Mouse (Mus musculus): Measurements from ENCODE around the gene Reln. TPM values are rescaled to one million over a fixed set of nuclear protein-coding genes. Genes with fewer than 3 reads are reported as not detected.

Reln gene
- polyA plus RNA-seq, 1 experiment from 2014 or later: 1.9 TPM

- Histone ChIP-seq H3K36me3 (ENCODE audit: control insufficient read depth, insufficient read depth) (no peaks in the 10 kb centered on the region), H3K4me3 (ENCODE audit: low read length) (no peak overlapping the region), H3K27ac (ENCODE audit: low read length) (no peak overlapping the region), H3K9me3 (replicated peaks; ENCODE audit: control insufficient read depth, low read length) (no peaks in the 10 kb centered on the region), H3K9ac (ENCODE audit: low read length) (no peak overlapping the region), H3K4me1 (ENCODE audit: control insufficient read depth, insufficient read depth, low read length) (no peaks in the 10 kb centered on the region), H3K27me3 (ENCODE audit: control insufficient read depth, insufficient read depth, low read length) (no peaks in the 10 kb centered on the region), H3K4me2 (ENCODE audit: low read depth, low read length) (no peak overlapping the region)
- WGBS: 51% methylated on average over 5 of the region's 5 CpGs
- no peak for ATAC-seq (replicated peaks; ENCODE audit: extremely low read depth, insufficient read depth, low FRiP score)
Measured at GRCm38 (mm10) chr5:22074971-22075370, 269.5 kb downstream of the Reln start.

GRCm38 (mm10) chr5:22072591-22072990 is 271.9 kb downstream of the Reln start:
- 69% methylated on average over 6 of the region's 6 CpGs for WGBS
- no peak for ATAC-seq (replicated peaks; ENCODE audit: extremely low read depth, insufficient read depth, low FRiP score)
- Histone ChIP-seq H3K27me3 (ENCODE audit: control insufficient read depth, insufficient read depth, low read length) (no peaks in the 10 kb centered on the region), H3K4me2 (ENCODE audit: low read depth, low read length) (no peak overlapping the region), H3K4me1 (ENCODE audit: control insufficient read depth, insufficient read depth, low read length) (no peaks in the 10 kb centered on the region), H3K4me3 (ENCODE audit: low read length) (no peak overlapping the region), H3K36me3 (ENCODE audit: control insufficient read depth, insufficient read depth) (no peaks in the 10 kb centered on the region), H3K9me3 (replicated peaks; ENCODE audit: control insufficient read depth, low read length) (no peaks in the 10 kb centered on the region), H3K27ac (ENCODE audit: low read length) (no peak overlapping the region), H3K9ac (ENCODE audit: low read length) (no peak overlapping the region)

DNA sequence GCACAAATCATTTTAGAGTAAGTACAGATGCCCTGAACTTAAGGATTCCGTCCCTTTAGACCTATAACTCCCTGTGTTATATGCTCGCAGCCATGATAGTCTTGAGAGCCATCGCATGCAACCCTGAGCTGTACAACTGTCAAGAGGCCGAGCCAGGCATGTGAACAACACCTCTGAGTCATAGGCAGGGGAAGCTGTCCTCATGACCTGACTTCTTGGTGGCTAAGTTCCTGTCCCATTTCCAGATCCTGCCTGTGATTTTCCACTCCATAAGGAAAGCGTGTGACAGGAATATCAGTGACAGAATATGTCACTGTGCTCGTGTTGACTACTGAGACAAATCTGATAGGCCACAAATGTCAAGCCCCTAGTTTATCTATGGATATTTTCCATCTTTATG is 285.3 kb downstream of the Reln start:
- Histone ChIP-seq H3K4me3 (ENCODE audit: low read length) (no peak overlapping the region), H3K4me2 (ENCODE audit: low read depth, low read length) (no peak overlapping the region), H3K9me3 (replicated peaks; ENCODE audit: control insufficient read depth, low read length) (no peaks in the 10 kb centered on the region), H3K4me1 (ENCODE audit: control insufficient read depth, insufficient read depth, low read length) (no peaks in the 10 kb centered on the region), H3K27me3 (ENCODE audit: control insufficient read depth, insufficient read depth, low read length) (no peaks in the 10 kb centered on the region), H3K9ac (ENCODE audit: low read length) (no peak overlapping the region), H3K27ac (ENCODE audit: low read length) (no peak overlapping the region), H3K36me3 (ENCODE audit: control insufficient read depth, insufficient read depth) (no peaks in the 10 kb centered on the region)
- 65% methylated on average over 6 of the region's 6 CpGs for WGBS
- ATAC-seq (replicated peaks; ENCODE audit: extremely low read depth, insufficient read depth, low FRiP score): no peak

- H3K9ac ChIP-seq (ENCODE audit: low read length): no peak overlapping the region
- no peaks in the 10 kb centered on the region for H3K9me3 ChIP-seq (replicated peaks; ENCODE audit: control insufficient read depth, low read length)
- no peak for ATAC-seq (replicated peaks; ENCODE audit: extremely low read depth, insufficient read depth, low FRiP score)
- no peaks in the 10 kb centered on the region for H3K27me3 ChIP-seq (ENCODE audit: control insufficient read depth, insufficient read depth, low read length)
- no peak overlapping the region for H3K27ac ChIP-seq (ENCODE audit: low read length)
- H3K36me3 ChIP-seq (ENCODE audit: control insufficient read depth, insufficient read depth): no peaks in the 10 kb centered on the region
- H3K4me2 ChIP-seq (ENCODE audit: low read depth, low read length): no peak overlapping the region
- WGBS: 88% methylated on average over 6 of the region's 6 CpGs
- no peak overlapping the region for H3K4me3 ChIP-seq (ENCODE audit: low read length)
- no peaks in the 10 kb centered on the region for H3K4me1 ChIP-seq (ENCODE audit: control insufficient read depth, insufficient read depth, low read length)
Measured at GRCm38 (mm10) chr5:22041825-22042224, 302.7 kb downstream of the Reln start.

GRCm38 (mm10) chr5:22039375-22040149 is 304.9 kb downstream of the Reln start:
- WGBS: 79% methylated on average over 12 of the region's 12 CpGs

DNA sequence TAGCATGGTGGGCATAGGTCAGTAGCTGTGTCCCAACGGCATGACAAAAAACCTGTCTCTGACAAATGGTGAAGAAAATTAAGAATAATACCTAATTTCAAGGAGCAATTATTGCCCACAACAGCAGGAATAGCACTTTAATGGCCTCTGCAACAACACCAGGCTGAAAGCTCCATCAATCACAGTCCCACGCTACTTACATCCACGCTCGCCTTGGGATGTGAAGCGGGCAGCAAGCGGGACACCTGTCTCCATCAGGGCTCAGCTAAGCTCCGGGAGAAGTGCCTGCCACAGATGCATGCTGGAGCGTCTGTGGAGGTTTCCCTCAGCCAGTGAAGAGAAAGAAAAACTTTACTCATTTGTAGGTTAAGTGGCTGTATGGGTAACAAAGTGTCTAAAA is 309.3 kb downstream of the Reln start:
- Histone ChIP-seq H3K27me3 (ENCODE audit: control insufficient read depth, insufficient read depth, low read length) (no peaks in the 10 kb centered on the region), H3K27ac (ENCODE audit: low read length) (no peak overlapping the region), H3K4me2 (ENCODE audit: low read depth, low read length) (no peak overlapping the region), H3K9me3 (replicated peaks; ENCODE audit: control insufficient read depth, low read length) (no peaks in the 10 kb centered on the region), H3K4me3 (ENCODE audit: low read length) (no peak overlapping the region), H3K36me3 (ENCODE audit: control insufficient read depth, insufficient read depth) (no peaks in the 10 kb centered on the region), H3K4me1 (ENCODE audit: control insufficient read depth, insufficient read depth, low read length) (no peaks in the 10 kb centered on the region), H3K9ac (ENCODE audit: low read length) (no peak overlapping the region)
- WGBS: 75% methylated on average over 8 of the region's 8 CpGs
- no peak for ATAC-seq (replicated peaks; ENCODE audit: extremely low read depth, insufficient read depth, low FRiP score)

More at GRCm38 (mm10) chr5:22039375-22040149, 304.9 kb downstream of the Reln start:
- no peaks in the 10 kb centered on the region for H3K27me3 ChIP-seq (ENCODE audit: control insufficient read depth, insufficient read depth, low read length)
- H3K9ac ChIP-seq (ENCODE audit: low read length): no peak overlapping the region
- no peak overlapping the region for H3K27ac ChIP-seq (ENCODE audit: low read length)
- no peaks in the 10 kb centered on the region for H3K9me3 ChIP-seq (replicated peaks; ENCODE audit: control insufficient read depth, low read length)
- no peak for ATAC-seq (replicated peaks; ENCODE audit: extremely low read depth, insufficient read depth, low FRiP score)
- no peaks in the 10 kb centered on the region for H3K4me1 ChIP-seq (ENCODE audit: control insufficient read depth, insufficient read depth, low read length)
- H3K4me2 ChIP-seq (ENCODE audit: low read depth, low read length): no peak overlapping the region
- H3K36me3 ChIP-seq (ENCODE audit: control insufficient read depth, insufficient read depth): no peaks in the 10 kb centered on the region
- H3K4me3 ChIP-seq (ENCODE audit: low read length): no peak overlapping the region

DNA sequence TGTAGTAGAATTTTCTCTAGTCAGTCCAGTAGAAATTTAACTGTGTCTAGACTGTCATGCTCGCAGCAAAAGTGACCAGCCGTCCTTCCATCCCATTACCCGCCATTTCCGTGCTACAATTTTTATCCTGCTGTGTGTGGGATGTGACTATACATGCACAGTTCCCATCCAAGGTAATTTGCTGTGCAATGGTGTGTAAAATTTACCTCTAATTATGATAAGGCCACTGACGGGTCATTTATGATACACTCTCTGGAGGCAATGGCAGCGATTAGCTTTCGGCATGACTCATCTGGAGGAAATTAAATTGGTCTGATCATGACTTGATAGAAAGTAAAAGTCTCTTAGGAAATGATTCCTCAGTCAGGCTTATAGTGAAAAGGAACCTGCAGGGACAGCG is 311.5 kb downstream of the Reln start:
- Histone ChIP-seq H3K4me3 (ENCODE audit: low read length) (no peak overlapping the region), H3K27ac (ENCODE audit: low read length) (no peak overlapping the region), H3K4me1 (ENCODE audit: control insufficient read depth, insufficient read depth, low read length) (no peaks in the 10 kb centered on the region), H3K27me3 (ENCODE audit: control insufficient read depth, insufficient read depth, low read length) (no peaks in the 10 kb centered on the region), H3K9ac (ENCODE audit: low read length) (no peak overlapping the region), H3K4me2 (ENCODE audit: low read depth, low read length) (no peak overlapping the region), H3K9me3 (replicated peaks; ENCODE audit: control insufficient read depth, low read length) (no peaks in the 10 kb centered on the region), H3K36me3 (ENCODE audit: control insufficient read depth, insufficient read depth) (no peaks in the 10 kb centered on the region)
- 85% methylated on average over 8 of the region's 8 CpGs for WGBS
- ATAC-seq (replicated peaks; ENCODE audit: extremely low read depth, insufficient read depth, low FRiP score): no peak

- Histone ChIP-seq H3K9ac (ENCODE audit: low read length) (no peak overlapping the region), H3K4me1 (ENCODE audit: control insufficient read depth, insufficient read depth, low read length) (no peaks in the 10 kb centered on the region), H3K27ac (ENCODE audit: low read length) (no peak overlapping the region), H3K4me2 (ENCODE audit: low read depth, low read length) (no peak overlapping the region), H3K27me3 (ENCODE audit: control insufficient read depth, insufficient read depth, low read length) (no peaks in the 10 kb centered on the region), H3K4me3 (ENCODE audit: low read length) (no peak overlapping the region), H3K9me3 (replicated peaks; ENCODE audit: control insufficient read depth, low read length) (no peaks in the 10 kb centered on the region), H3K36me3 (ENCODE audit: control insufficient read depth, insufficient read depth) (no peaks in the 10 kb centered on the region)
- no peak for ATAC-seq (replicated peaks; ENCODE audit: extremely low read depth, insufficient read depth, low FRiP score)
- WGBS: 66% methylated on average over 7 of the region's 7 CpGs
Measured at GRCm38 (mm10) chr5:22031653-22032052, 312.8 kb downstream of the Reln start.

GRCm38 (mm10) chr5:22028379-22028778 is 316.1 kb downstream of the Reln start:
- Histone ChIP-seq H3K27ac (ENCODE audit: low read length) (no peak overlapping the region), H3K4me2 (ENCODE audit: low read depth, low read length) (no peak overlapping the region), H3K9me3 (replicated peaks; ENCODE audit: control insufficient read depth, low read length) (no peaks in the 10 kb centered on the region), H3K4me3 (ENCODE audit: low read length) (no peak overlapping the region), H3K36me3 (ENCODE audit: control insufficient read depth, insufficient read depth) (no peaks in the 10 kb centered on the region), H3K9ac (ENCODE audit: low read length) (no peak overlapping the region), H3K27me3 (ENCODE audit: control insufficient read depth, insufficient read depth, low read length) (no peaks in the 10 kb centered on the region), H3K4me1 (ENCODE audit: control insufficient read depth, insufficient read depth, low read length) (no peaks in the 10 kb centered on the region)
- no peak for ATAC-seq (replicated peaks; ENCODE audit: extremely low read depth, insufficient read depth, low FRiP score)
- WGBS: 89% methylated on average over 11 of the region's 11 CpGs
